Mouse (Mus musculus): ENCODE results near the gene Zfp827.

DNA sequence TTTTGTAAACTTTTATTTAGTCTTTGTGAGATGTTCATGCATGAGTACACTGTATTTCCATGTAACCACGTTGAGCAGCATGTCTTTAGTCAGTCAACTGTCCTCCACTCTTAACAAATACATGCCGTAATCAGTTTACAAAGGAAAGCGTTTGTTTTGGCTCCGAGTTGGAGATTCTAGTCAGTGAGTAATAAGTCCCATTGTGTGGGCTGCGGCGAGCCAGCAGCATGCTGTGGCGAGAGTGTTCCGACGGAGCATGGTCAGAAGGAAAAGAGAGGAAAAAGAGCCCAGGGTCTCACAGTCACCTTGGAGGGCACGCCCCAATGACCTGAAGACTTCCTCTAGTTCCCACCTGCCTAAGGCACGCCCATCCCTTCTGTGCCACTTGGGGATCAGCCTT is 68.7 kb downstream of the Zfp827 start:
- TF ChIP-seq CTCF (IDR thresholded peaks at IDR 0.05; ENCODE audit: extremely low read depth, insufficient read depth, insufficient read length, insufficient replicate concordance) (no peak), POLR2A (IDR thresholded peaks at IDR 0.05; ENCODE audit: low read depth, low read length) (no peak)
